Mouse (Mus musculus): ENCODE results near the gene Epha6.
"Not testable (repeated sequence)": the region's sequence is repeated elsewhere in the genome, so short reads cannot be mapped to it uniquely, and the experiment has no call there.

The Epha6 gene

DNA sequence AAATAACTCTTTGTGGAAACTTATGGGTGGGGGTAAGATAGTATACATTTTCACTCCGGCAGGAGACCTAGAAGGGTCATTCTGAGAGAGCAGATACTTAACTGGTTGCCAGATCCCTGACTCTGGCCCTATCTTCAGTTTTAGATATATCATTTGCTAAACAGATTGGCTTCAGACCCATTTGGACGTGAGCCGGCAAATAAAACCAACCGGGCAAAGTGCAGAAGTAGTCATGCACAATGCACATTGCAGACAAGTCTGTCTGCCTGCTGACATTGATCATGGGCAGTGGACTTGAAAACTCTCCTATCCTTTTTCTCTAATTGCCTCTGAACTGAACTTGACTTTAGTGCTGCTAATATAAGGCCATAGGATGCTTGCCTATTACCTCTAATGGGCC lies 681.6 kb downstream of the Epha6 start:
- DNase-seq (ENCODE audit: low read depth) = no peak

DNA sequence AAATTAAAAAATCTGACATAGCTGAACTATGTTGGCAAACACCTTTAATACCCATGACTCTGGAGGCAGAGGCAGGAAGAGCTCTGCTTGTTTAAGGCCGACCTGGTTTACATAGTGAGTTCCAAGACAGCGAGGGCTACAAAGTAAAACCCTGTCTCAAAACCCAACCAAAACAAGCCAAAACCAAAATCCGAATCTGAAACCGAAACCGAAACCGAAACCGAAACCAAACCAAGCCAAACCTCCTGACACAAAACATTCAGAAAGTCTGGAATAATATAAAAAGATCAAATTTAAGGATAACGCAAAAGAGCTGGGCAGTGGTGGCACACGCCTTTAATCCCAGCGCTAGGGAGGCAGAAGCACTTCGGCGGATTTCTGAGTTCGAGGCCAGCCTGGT lies 725.3 kb downstream of the Epha6 start:
- no peak for DNase-seq (ENCODE audit: low read depth)

DNA sequence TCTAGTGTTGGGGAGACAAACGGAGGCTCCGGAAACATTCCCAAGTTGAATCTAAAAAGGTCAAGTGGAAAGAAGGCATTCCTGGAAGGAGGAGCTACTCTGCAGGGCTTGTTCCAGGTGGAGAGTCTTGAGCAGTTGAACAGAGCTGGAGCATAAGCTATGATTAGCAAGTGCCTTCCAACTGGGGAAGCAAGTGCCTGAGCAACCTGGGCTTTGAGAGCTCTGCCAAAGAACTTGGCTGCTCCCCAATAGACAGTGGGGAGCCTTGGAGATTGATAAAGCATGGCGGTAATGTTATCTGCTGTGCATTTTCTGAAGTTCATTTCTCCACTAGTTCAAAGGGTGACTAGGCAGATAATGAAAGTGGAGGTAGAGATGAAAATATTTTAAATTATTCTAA lies 733.5 kb downstream of the Epha6 start:
- no peak for DNase-seq (ENCODE audit: low read depth)

DNA sequence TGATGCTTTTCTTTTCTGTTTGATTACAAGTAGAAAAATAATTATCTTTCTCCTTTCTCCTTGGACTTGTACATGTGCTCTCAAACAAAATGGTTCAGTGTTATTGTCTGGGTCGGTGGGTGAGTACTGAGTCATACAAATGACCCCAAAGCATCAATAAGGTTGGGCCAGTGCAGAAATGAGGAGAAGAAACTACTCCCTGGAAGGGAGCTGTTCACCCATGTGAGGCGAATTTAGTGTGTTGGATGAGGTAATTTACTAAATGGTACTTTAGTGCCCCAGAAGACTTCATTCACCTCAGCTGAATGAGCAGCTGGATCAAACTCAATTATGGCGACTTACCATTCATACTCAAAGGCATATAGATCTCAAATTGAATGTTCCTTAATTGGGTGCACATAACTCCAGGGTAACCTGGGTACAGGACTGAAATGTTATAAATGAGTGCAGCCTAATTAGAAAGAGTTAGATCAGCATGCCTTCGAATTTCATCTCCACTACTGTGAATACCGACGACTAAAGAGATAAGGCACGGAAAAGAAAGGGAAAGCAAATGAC lies 751.1 kb downstream of the Epha6 start:
- no peak for DNase-seq (ENCODE audit: low read depth)

DNA sequence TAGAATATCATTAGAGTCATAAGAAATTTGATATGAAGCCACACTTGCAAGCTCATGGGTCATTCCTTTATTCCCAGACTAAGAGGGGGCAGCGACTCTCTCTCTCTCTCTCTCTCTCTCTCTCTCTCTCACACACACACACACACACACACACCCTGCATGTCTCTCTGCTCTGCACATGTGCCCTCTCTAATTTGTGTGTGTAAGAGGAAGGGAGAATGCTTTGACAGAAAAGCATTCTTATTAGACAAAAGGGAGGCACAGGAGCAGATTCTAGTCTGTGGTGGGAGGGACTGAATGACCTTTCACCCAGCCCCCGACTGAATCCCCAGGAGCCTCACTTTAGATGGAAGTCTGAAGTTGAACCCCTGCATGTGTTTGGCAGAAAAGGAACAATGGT lies 752.6 kb downstream of the Epha6 start:
- no peak for DNase-seq (ENCODE audit: low read depth)

GRCm38 (mm10) chr16:59846574-59846973 lies 758.8 kb downstream of the Epha6 start:
- peak; percentile 46 for DNase-seq (ENCODE audit: low read depth)

GRCm38 (mm10) chr16:59836778-59837177 lies 768.6 kb downstream of the Epha6 start:
- DNase-seq (ENCODE audit: low read depth) = no peak

DNA sequence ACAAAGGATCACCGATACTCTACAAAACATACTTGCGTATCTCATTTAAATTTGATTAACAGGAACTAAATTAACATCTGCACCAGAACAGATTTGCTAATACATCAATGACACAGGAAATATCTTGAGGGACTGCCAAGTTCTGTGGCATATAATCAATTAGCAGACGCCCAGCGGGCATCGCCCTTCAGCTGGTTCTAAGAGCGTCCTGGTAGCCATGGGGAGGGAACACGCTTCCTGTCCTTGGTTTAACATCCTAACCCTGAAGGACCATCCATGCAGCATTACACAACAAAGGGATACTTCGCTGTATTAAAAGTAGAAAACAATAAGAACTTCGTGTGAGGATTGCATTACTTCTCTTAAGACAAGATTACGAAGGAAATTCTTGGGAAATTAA lies 769.0 kb downstream of the Epha6 start:
- DNase-seq (ENCODE audit: low read depth) = no peak

- no peak for DNase-seq (ENCODE audit: low read depth)
Measured at GRCm38 (mm10) chr16:59832468-59832867, 772.9 kb downstream of the Epha6 start.

GRCm38 (mm10) chr16:59829655-59830054 lies 775.7 kb downstream of the Epha6 start:
- DNase-seq (ENCODE audit: low read depth) = no peak

DNA sequence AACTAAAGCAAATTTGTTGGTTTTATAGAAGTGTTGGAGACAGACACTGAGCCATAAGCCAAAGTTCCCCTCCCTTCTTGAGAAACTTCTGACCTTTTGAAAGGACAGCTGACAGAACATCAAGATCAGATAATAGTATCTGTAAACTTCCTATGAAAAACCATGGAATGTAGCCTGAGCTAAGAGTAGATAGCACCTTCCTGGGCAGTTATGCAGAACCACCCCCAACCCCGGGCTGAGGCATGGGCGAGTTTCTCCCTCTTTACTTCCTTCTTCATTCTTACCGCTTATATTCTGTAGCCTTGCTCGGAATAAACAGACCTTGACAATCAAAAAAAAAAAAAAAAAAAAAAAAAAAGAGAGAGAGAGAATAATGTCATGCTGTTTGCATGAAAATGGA lies 805.5 kb downstream of the Epha6 start:
- not testable (repeated sequence) for DNase-seq (ENCODE audit: low read depth)

DNA sequence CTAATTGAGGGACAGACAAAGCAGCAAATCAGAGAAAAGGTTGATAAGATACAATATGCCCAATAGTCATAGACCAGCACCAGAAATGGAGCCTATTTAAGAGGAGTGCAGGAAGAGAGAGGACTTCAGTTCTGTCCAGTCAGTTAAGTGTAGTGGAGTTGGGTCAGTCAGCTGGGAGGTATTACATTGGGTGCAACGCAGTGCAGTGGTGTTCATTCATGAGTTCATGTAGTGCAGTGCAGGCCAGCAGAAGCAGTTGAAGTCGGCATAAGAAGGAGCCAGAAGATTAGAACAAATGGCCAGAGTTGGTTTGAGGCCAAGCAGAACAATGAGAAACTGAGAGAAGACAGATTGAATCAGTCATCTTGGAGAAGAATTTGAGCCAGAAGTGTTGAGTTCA lies 833.0 kb downstream of the Epha6 start:
- DNase-seq (ENCODE audit: low read depth) = no peak

GRCm38 (mm10) chr16:59770421-59770820 lies 834.9 kb downstream of the Epha6 start:
- DNase-seq (ENCODE audit: low read depth) = no peak

DNA sequence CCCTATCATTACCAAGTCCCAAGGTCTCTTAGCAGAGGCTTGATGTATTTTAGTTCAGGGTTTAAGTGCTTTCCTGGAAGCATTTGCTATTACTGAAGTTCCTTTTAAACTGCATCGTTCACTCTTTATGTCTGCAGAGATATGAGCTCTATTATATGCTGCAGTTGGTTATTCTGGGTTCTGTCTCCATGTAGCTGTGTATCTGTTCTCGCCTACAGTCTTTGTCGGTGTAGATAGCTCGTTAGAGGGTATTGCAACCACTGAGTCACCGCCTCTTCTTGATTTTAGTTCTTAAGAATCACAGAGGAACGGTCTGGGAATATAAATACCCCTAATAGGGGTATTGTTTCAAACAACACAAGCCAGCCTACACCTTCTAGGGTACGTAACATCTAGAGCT lies 835.4 kb downstream of the Epha6 start:
- DNase-seq (ENCODE audit: low read depth) = no peak

DNA sequence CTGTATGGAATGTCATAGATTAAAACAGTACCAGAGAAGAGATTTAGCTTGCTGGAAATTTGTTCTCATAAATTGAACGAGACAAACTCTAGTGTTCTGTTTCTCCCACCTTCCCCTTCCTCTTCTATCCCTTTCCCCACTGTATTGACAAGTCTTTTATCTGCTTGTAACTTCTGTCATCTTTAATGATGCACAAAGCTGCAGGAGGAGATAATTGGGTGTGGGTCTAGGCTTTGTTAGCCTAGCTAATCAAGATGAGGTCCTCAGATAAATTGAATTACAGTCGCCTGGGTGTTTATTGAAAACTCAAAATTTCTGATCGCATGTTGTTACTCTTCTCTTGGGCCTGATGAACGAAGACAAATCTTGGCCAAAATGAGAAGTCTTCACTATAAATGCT lies 844.5 kb downstream of the Epha6 start:
- DNase-seq (ENCODE audit: low read depth) = no peak

DNA sequence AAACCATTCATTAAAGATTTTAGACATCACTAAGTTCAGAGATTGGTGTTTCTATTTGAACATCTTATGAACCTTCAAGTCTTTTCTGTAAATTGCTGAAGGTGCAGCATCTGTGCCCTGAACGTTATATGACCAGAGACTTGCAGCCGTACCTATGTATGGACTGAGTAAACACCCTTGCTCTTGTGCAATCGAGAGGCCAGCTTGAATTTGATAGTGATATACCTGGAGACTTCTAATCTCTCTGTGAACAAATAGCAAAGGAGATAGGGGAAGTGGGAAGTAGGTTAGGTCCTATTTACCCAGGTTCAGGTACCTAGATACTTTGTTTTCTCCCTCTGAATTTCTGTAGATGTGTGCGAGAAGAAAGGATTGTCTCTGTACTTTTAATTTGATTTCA lies 854.4 kb downstream of the Epha6 start:
- DNase-seq (ENCODE audit: low read depth) = no peak

- no peak for DNase-seq (ENCODE audit: low read depth)
Measured at GRCm38 (mm10) chr16:59743669-59744068, 861.7 kb downstream of the Epha6 start.

DNA sequence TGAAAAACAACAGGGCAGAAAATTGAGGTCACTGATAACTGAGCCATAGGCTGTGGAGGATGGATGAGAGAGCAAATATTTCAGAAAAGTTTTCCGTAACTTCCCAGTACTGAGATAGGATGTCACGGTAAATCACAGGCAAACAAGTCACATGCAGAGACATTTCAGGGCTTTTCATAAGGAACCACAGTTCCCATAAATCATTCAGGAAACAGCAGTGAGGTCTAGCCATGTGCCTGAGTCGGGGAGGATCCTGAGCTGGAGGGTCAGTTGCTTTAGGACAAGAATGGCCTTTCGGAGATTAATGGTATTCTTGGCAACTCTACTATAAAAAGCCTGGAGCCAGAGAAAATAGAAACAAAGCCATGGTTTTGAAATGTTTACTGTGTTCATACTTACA lies 889.8 kb downstream of the Epha6 start:
- DNase-seq (ENCODE audit: low read depth) = no peak

DNA sequence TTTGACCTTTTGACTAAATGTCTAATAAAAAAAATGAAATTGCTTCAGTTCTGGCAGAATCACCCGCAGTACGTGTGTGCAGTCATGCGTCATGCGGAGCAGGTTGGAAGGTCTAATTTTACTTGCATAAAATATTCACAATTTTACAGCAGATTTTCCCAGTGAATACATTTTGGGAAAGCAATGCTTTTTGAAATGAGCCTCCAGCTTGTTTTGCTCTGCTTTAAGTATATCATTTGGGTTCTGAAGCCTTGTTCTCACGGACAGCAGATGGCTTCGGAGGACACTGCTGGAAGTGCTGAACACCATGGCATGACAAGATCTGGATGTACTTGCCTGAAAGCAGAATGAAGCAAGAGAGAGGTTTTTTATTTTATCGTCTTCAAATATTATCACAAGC lies 912.1 kb downstream of the Epha6 start:
- no peak for DNase-seq (ENCODE audit: low read depth)

- no peak for DNase-seq (ENCODE audit: low read depth)
Measured at GRCm38 (mm10) chr16:59689120-59689519, 916.2 kb downstream of the Epha6 start.

GRCm38 (mm10) chr16:59685135-59685534 lies 920.2 kb downstream of the Epha6 start:
- DNase-seq (ENCODE audit: low read depth) = no peak

GRCm38 (mm10) chr16:59683434-59683833 lies 921.9 kb downstream of the Epha6 start:
- peak; percentile 73 for DNase-seq (ENCODE audit: low read depth)

DNA sequence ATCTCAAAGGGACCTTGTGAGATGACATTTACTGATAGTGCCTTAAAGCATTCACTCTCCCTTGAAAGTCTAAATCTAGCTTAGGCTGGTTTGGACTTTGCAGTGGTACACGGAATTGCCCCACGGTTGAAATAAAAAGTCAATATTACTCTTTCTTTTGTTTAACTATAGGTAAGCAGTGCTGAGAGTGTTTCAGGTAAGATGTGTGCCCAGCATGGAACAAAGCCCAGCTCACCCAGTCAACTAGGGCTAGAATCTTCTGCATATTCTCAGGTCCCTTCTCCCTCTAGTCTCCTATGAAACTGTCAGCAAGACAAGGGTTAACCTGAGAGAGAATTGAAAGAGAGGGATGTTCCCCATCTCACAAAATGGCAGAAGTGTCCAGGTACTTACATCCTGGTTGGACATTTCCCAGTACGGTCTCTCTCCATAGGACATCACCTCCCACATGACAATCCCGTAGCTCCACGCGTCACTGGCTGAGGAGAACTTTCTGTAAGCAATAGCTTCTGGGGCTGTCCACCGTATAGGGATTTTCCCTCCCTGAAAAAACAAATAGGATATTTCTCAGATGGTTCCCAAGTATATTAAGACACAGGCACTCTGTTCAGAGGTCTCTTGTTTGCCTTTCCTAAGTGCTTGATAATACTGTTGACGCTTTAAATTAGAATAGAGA lies 923.0 kb downstream of the Epha6 start:
- DNase-seq (ENCODE audit: low read depth) = no peak

DNA sequence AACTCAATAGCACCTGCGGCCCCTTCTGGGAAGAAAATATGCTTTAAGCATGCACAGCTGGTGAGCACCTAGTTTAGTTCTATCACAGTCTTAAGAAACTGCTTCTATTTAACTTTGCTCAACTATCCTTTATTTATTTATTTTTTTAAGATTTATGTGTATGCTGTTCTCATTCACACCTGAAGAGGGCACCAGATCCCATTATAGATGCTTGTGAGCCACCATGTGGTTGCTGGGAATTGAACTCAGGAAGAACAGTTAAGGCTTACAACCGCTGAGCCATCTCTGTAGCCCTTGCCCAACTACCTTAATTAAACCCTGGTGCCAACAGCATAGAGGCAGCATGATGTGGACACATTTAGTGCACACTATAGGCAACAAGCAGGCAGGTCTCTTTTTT lies 938.4 kb downstream of the Epha6 start:
- no peak for DNase-seq (ENCODE audit: low read depth)

Measured in 416B (cell line).